Mouse (Mus musculus) lung, adult 18-20 months (tissue): ENCODE data around the gene Tsr1.

Source experiments
- DNase-seq, 2 experiments: peaks; one replicate each; pipeline ENCODE4 v3.0.0; 2022; ENCODE audit warnings: mixed read lengths in 2 of 2

Gene Tsr1

DNA sequence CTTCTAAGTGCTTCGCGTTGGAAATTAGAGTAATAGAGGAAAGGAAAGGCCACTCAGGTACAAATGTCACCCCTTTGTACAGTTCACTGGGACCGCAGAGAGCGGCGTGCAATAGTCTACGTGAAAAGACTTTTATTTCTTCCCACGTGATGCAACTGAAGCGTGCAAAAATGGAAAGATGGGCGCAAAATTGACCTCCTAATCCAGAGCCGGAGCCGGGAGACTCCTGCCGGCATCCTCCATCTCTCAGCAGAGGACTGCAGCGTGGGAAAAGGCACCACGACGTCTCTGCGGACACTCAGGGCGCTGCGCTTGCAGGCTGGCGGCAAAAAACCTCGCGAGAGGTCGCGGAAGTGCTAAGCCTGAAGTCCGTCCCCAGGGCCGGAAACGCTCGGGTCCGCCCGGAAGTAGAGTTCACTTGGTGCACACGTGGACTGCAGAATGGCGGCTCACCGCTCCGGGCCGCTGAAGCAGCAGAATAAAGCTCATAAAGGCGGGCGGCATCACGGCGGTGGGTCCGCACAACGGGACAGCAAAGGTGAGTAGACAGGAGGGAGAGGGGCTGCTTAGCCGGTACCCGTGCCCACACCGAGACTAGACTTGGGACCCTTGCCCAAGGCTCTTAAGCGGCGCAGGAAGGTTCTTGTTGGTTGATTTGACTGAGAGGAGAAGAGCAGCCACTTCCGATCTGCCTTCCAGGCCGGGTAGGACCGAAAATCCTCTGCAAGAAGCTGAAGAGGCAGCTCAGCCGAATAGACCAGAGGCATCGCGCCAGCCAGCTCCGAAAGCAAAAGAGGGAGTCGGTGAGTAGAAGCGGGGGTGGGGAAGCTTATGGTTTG, at the start of gene Tsr1:
Gene Tsr1, plus strand, starts transcription at position 394 of the 839 bp plus-strand sequence.
- DNase-seq: peak; percentile 90 to 94

GRCm38 (mm10) chr11:74850998-74851661, 46.7 kb upstream of the Tsr1 start:
- no peak for DNase-seq

DNA sequence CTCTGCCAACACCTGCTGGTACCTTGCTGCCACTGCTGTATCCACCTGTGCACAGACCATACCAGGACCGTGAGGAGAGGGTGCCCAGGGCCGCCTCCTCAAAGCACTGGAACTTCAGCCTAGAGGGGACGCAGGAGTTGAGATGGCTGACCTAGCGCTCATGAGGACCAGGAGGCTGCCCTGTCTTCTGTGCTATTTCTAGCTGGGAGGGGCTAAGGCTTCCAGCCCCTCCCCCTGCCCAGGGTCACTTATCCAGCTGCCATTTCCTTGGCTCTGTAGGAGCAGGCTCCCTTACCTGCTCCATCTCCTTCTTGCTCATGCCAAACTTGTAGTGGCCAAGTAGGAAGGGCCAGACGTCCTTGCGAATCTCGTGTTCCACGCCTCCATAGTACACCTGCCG, 40.1 kb upstream of the Tsr1 start:
- DNase-seq: no peak

DNA sequence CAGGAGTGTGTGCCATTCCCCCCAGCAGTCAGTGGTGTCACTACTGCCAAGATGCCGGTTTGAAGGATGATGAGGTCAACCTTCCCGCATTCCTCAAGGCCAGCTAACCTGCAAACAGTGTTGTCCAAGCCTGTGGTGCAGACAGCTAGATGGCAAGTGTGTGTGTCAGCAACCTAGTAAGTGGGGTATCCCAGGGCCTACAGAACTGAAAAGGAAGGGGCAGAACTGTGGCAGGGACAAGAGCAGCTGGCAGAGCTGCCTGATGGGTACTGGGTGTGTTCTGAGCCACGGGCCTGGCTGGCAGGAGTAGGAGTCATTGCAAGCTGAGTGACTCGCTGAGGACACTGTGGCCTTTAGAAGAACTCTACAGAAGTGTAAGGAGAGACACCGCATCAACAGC, 35.7 kb upstream of the Tsr1 start:
- DNase-seq: no peak

- peak in 1 of 2 experiments; percentile 55 for DNase-seq
Measured at GRCm38 (mm10) chr11:74863471-74863870, 34.4 kb upstream of the Tsr1 start.

DNA sequence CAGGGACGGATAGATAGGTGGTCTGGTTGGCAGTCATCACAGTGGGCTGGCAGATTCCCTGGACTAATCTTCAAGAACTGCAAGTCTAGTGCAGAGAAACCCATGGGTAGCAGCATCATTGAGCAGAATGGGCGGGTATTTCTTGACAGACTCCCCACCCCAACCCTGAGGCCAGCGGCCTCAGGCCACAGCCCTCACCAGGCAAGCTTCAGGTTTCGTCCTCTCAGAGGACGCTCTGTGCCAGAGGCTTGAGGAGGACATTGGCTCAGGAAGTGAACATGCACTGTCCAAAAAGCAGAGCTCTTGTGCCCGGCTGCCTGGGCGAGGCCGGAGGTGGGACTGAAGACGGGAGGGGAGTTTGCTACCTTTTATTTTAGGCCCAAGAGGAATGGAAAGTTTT, 33.5 kb upstream of the Tsr1 start:
- no peak for DNase-seq

GRCm38 (mm10) chr11:74865252-74865651, 32.6 kb upstream of the Tsr1 start:
- DNase-seq: no peak

- peak; percentile 76 to 77 for DNase-seq
Measured at GRCm38 (mm10) chr11:74866640-74867039, 31.2 kb upstream of the Tsr1 start.

GRCm38 (mm10) chr11:74867181-74867580, 30.7 kb upstream of the Tsr1 start:
- DNase-seq: peak; percentile 63 to 71

- DNase-seq: no peak
Measured at GRCm38 (mm10) chr11:74868046-74868760, 29.7 kb upstream of the Tsr1 start.

DNA sequence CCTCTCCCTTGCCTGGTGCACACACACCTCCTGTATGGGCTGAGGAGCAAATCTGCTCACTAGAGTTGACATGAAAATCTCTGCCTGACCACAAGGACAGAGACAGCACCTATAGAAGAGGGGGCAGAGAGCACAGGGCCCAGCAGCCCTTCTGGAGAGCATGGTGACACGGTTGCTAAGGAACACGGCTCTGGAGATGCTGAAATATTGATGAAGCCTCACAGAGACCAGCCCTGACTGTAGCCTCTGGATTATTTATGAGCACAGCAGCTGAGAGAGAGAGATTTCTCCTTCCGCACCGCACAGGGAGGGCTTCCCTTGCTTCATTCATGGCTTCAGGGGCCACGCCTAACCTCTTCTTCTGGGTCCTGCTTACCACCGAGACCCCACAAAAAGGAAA, 28.3 kb upstream of the Tsr1 start:
- no peak for DNase-seq

GRCm38 (mm10) chr11:74870544-74870943, 27.3 kb upstream of the Tsr1 start:
- DNase-seq: peak; percentile 66 to 74

DNA sequence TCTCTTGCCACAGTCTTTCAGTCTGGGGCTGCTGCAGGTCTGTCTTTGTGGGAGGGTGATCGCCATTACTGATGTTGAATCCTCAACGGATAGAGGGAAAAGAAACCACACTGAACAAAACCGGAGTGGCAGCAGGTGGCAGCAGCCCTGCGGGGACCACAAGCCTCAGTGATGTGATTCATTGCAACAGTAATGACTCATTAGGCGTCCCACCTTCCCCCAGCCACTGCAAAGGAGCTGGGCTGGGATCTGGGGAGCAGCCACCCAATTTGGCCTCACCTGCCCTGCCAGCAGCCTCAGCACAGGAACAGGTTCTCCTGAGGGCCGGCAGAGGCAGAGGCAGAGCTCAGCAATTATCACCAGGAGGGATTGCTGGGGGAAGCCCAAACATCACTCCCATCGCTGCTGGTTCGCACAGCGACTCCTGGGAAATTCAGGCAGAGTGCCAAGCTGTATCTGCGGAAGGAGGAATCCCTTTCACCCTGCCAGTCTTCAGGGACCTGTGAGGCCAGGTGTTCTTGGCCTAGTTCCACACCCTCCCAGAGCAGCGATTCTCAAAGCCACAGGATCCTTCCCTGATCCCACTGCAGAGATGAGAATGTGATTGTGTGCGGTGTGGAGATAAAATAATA, 26.8 kb upstream of the Tsr1 start:
- peak; percentile 28 to 57 for DNase-seq

DNA sequence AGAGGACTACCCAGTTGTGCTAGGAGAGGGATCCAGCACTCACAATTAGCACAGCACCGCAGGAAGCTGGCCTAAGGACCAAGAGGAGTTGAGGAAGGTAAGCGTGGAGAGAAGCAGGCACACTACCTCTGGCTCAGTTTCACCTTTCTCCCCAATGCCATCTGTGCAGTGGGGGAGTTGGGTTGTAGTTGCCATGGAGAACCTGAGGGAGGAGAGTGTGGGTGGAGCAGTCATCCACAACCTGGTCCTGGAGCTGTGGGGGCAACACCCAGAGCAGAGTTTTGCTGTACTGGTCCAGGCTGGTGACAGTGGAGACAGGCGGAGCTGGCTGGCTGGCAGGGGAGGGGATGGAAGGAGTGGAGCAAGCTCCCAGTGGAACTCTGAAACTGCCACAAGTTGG, 23.2 kb upstream of the Tsr1 start:
- no peak for DNase-seq

DNA sequence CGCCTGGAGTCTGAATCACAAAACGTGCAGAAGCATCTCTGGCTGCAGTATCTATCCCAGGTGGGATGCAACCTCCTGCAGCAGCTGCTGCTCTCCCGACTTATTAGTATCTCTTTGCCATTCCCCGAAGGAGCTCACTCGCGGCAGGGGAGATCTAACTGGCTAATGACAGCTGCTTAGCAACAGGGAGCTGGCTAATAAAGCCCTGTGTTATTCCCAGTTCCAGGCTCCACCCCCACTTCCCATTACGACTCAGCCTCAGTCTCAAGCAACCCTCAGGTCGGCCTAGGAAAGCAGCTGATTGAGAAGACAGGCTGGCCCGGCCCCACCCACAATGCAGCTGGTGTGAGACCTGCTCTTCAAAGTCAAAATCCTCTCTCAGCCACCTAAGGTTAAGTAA, 21.1 kb upstream of the Tsr1 start:
- DNase-seq: peak; percentile 61 to 74

DNA sequence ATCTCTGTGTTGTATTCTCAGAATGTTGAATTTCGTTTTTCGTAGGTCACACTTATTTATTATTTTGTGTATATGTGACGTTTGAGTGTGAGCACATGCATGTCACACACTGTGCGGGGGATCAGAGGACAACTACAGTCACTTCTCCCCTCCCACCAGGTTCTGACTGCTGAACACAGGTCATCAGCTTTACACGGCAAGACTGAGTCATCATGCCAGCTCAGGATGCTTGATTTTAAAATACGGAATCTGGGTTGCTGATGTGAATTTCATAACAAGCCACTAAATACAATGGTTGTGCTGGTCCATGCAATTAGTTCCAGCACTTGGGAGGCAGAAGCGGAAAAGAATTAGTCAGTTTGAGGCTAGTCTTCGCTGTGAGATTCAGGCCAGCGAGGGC, 16.9 kb upstream of the Tsr1 start:
- no peak for DNase-seq

DNA sequence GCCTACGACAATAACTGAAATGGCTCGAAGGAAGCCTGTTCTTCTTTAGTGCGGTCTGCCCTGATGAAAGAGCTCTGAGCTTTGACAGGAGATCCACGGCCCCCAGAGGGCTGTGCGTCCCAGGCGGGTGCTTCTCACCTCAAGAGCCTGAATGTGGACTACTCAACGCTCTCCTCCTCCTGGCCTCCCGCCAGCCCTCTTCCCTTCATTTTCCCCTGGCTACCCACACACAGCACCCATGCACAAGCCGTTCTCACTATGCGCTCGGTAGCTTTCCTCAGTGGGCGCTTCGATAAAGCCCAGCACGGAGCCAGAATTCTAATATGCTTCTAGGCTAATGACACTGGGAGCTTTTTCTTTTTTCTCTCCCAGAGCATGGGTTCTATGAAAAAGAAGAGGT, 15.9 kb upstream of the Tsr1 start:
- peak in 1 of 2 experiments; percentile 42 for DNase-seq

- DNase-seq: no peak
Measured at GRCm38 (mm10) chr11:74883098-74883497, 14.8 kb upstream of the Tsr1 start.

GRCm38 (mm10) chr11:74894619-74895018, 3.3 kb upstream of the Tsr1 start:
- DNase-seq: no peak

- DNase-seq: peak; percentile 74 to 83
Measured at GRCm38 (mm10) chr11:74895980-74896900, 1.6 kb upstream of the Tsr1 start.

DNA sequence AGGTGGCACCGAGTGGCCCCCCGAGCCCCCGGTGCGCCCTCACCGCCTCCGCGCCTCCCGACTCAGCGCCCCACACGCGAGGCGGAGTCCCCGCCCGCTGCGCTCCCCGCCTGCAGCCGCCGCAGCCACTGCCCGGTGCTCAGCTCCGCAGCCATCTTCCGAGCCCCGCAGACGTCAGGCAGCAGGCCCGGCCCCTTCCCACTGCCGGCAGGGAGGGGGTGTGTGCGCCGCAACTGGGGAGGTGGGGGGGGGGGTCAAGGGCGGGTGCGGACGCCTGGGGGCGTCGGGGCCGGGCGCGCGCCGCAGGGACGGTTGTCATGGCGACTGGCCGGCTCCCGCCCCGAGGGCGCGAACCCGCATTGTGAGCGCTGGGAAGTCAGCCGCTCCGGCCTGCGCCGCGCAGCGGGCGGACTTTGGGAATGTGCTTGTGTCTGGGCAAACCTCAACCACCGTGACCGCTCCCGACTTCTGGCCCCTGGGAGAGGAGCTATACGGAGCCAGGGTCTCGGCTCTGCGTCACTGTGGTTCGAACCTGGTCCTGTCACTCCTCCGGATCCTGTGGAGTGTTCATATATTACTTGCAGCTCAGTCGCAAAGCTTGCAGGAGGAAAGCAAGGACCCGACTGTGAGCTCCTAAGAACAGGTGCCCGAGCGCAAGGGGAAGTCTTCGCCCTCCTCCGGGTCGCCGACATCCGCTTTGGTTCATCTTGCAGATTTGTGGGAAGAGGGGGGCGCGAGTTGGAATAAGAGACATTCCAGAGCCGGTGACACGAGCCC, 782 bp upstream of the Tsr1 start, which contains the start of gene Sgsm2:
Gene Sgsm2, minus strand, starts transcription at position 160 of the 777 bp plus-strand sequence.
- peak; percentile 61 to 63 for DNase-seq
